Mouse (Mus musculus): ENCODE results near the gene Esrrg.
A peak's percentile ranks its signal among the peaks of the same experiment; 100 is the strongest.

The Esrrg gene

DNA sequence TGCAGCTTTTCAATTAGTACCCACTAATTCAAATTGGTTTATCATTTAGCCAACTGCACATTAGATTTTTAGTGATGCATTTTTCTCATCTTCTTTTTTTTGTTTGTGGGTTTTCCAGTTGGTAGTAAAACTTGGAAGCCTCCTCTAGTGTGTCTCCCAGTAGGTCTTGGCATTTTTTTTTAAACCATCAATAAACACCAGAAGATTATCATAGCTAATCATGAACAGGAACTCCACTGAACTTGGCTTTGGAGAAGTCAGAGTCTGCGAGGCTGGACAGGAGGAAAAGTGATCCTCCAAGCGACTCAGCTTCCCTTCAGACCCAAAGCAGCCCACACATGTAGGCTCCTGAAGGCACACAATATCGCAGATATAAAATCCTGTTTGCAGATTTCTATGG lies 155.2 kb downstream of the Esrrg start:
- no peak for DNase-seq (ENCODE audit: inconsistent age in 2 of 2, low spot score in 1 of 2)

DNA sequence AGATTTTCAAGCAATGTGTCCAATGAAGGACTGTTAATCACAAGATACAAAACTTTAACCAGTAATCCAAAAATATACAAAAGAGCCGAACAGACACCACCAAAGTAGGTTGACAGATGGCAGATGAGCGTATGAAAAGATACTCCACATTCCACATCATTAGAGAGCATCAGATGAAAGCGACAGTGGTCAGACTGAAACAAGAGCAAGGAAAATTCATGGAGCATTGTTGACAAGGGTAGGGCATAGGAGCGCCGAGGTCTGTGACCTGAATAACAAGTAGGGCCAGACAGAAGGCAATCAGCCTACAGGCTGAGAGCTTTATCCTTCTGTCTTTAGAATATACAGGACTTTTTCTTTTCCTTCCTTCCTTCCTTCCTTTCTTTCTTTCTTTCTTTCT lies 157.0 kb downstream of the Esrrg start:
- no peak for DNase-seq (ENCODE audit: inconsistent age in 2 of 2, low spot score in 1 of 2)

DNA sequence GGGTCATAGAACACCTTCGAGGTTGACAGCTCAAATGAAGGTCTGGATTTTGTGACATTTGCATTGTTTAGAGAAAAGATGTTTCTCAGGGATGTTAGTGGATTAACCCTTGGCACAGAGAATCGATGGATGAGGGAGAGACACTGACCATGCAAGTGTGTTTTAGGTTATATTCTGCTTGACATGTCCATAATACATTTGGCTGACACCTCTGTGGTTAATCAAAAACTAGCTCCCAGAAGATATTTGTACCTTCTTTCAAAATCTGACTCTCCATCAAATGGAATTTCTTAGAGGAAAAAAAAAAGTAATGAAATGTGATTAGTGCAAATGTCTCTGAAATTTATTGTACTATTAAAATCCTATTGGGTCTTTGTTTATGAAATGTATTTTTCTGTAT lies 158.8 kb downstream of the Esrrg start:
- DNase-seq (ENCODE audit: inconsistent age in 2 of 2, low spot score in 1 of 2): no peak

DNA sequence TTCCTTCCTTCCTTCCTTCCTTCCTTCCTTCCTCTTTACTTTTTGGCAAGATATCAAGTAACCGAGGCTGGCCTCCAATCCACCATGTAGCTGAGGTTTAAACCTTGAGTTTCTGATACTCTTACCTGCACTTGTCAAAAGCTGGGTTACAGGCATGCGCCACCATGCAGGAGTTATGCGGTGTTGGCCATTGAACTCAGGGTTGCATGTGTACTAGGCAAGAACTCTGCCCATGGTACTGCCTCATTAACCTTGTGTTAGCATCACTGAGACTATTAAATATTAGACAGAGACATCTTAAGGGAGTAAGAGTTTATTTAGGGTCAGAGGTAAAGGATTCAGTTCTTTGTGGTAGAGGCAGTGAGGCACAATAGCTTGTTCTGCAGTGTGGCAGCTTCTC lies 161.6 kb downstream of the Esrrg start:
- DNase-seq (ENCODE audit: inconsistent age in 2 of 2, low spot score in 1 of 2): no peak

DNA sequence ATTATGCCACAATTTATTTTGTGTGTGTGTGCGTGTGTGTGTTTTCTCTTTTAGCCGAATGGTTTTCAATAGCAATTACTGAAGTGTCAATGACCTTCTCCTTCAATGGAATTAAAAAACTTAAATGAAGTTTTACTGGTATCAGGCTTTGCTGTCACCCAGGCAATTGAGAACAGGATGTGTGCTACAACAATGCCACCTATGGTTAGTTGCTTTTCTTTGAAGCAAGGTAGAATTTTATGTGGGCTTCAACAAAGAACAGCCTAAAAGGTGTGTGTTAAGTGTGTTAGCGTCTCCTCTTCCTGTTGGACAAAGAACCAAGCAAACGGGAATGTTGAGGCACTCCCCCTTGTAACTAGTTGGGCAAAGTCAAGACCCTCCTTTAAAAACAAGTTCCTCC lies 162.5 kb downstream of the Esrrg start:
- no peak for DNase-seq (ENCODE audit: inconsistent age in 2 of 2, low spot score in 1 of 2)

DNA sequence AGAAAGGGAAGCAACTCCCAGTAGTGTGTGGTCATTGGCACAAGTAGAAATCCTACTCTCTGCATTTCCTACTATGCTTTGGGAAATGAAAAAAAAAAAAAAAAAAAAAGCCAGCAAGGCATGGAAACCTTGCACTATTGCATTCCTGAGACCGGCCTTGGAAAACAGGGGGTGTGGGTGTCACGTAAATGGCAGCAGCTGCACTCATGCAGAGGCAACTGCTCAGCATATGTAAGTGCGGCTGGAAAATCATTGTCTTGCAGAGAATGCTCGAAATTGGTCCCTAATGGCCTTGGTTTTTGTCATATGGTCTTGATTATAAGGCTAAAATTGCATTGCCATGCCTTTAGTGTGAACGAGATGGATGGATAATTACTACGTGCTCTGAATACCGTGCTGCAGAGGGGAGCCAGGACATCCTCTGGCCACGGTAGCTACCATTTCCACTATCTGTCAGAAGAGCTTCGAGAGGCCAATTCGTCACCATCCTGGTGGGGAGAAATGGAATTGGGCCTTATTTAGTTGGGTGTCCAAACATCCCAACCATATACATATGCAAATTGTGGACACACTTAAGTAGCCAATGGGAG lies 171.1 kb downstream of the Esrrg start:
- DNase-seq (ENCODE audit: inconsistent age in 2 of 2, low spot score in 1 of 2): no peak

DNA sequence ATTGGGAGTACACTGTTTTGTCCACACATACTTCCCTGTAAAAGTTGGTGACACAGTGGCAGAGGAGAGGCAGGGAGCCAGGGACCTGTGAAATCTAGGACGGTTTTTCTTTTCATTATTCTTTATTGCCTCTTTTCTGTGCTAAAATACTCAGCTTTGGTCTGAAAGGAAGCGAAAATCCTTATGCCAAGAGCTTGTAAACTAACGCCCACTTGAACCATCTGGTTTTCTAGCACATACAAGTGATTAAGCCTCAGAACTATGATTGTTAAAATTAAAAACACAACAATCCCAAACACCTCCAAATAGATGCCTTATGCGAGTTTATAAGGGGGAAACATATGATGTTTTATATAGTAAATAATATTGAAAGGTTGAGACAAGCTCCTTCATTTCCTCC lies 176.6 kb downstream of the Esrrg start:
- no peak for DNase-seq (ENCODE audit: inconsistent age in 2 of 2, low spot score in 1 of 2)

DNA sequence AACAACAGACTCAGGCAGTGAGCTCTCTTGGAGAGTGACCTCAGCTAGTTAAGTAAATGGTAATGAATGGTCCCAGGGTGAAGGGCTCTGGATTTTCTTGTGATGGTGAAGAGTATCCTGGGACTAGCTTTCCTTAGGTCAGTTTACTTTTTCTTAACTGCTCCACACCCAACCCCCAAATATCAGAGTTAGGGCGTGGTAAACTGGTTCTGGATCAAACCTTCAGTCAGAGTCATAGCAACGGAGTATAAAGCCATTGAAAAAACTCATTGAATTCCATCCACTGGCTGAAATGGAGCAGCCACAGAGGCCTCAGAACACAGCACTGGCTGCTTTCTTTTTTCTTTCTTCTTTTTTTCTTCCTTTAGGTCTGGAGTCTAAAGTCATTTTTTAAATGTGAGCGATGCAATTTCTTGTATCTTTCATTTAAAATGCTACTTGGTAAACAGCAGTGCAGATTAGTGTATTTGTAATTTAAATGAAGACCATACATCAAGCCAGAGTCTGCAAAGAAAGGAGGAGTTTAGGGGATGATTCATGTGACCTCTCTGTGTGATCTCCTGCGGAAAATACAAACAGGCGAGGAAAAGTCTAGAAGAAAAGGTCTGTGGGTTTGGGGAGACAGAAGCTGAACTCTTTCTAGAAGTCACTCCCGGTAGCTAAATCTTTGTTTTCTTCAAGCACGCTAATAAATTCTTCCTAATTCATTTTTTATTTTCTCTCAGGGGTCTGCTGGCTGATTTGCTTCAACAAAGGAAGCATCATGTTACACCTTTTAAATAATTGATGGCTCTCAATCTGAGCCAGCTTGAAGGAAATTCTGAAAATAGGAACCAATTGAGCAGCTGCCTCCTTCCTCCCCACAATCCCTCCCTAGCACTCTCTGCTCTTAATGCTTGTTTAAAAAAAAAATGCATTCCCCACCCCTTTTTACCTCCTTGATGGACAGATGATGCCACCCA lies 178.7 kb downstream of the Esrrg start:
- DNase-seq (ENCODE audit: inconsistent age in 2 of 2, low spot score in 1 of 2): peak in 1 of 2 experiments; percentile 44

DNA sequence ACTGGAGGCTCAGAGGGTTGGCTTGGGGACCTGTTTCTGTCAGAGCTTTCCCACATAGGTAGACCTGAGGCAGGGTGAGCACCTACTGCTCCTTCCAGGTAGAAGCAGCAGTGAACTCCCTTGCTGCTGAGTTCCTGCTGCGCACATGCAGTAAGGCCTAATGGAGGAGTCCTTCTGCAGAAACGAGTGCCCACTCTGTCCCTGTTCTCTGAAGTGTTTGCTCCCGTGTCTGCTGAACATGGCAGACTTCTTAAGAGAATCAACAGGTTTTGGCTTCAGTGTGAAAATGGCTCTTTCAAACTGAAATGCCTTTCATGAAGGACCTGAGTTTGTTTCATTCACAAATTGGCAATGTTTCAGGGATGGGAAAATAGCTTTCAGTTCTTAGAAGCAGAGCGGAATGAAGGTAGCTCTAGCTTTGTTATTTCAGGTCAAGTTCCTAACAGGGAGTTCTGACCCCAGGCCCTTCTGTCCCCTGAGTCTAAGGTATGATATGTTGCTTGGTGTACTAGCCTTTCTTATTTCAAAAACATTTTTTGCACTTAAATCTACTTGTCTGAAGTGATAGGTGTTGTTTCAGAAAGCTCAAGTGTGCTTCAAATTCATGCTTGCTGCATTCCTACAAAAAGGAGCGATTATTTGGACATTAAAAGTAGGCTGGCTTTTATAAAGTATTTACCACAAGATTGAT lies 185.8 kb downstream of the Esrrg start:
- DNase-seq (ENCODE audit: inconsistent age in 2 of 2, low spot score in 1 of 2): no peak

DNA sequence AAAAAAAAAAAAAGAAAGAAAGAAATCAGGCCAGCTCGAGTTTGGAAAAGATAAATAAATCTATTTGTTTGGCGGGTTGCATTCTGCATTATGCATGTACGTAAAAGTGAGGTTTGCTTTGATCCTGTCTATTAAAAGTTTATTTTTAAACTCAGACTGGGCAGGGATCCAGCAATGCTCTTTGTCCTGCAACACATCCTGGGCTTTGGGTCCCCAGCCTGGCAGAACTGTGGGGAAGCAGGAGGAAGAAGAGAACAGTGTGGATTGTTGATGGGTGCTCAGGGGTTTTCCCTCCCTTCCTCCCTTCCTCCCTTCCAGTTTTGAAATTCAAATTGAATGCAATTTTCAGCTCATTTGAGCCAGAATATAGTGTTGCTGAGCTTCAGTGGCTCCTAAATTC lies 187.0 kb downstream of the Esrrg start:
- peak; percentile 22 to 68 for DNase-seq (ENCODE audit: inconsistent age in 2 of 2, low spot score in 1 of 2)

DNA sequence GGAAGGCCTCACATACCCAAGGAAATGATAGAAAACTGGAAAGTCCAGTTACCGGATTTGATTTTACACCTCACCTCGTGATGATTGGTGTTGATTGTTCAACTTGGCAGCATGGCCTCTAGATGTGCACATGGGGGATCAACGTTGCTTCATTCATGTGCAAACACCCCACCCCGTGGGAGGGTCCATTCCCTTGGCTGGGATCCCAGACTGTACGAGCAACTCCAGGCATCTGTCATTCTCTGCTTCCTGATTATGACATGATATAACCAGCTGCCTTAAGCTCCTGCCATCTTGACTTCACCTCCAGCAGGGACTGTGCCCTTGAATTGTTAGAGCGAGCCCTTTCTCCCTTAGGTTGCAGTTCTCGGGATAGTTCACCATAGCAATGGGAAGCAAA lies 190.7 kb downstream of the Esrrg start:
- peak in 1 of 2 experiments; percentile 38 for DNase-seq (ENCODE audit: inconsistent age in 2 of 2, low spot score in 1 of 2)

DNA sequence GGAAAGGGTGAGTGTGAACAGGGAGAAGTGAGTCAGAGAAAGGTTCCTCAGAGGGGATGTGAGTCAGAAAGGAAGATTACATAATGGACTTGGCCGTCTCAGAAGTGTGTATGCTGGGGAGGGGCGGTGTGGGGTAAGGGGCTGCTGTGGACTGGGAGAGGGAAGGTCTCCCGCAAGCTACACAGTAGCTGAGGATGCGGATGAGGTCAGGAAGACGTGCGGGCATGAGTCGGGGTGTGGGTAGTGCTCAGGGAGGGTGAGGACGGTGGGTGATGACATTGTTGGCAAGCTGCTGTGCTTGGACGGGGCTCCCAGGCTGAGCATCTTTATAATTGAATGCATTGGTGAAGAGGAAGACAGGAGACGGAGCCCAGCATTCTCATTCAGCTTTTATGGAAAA lies 192.2 kb downstream of the Esrrg start:
- DNase-seq (ENCODE audit: inconsistent age in 2 of 2, low spot score in 1 of 2): peak; percentile 52 to 87

DNA sequence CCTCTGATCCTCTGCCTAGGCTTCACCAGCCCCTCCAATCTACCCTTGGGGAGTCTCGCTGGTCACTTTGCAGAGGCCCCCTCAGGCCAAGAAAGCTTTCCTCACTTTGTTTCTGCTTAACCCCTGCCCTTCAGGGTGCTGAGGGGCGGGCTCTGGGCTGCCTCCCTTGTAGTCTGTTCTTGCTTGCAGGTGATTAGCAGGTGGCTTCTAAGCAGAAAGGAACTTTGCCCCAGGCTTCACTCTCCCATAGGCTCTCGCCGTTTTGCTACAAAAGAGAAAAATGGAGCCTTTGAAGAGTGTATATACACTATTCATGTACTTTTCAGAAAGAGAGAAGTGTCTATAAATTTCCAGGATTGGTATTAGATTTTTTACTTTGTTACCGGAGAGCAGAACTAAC lies 195.0 kb downstream of the Esrrg start:
- no peak for DNase-seq (ENCODE audit: inconsistent age in 2 of 2, low spot score in 1 of 2)

DNA sequence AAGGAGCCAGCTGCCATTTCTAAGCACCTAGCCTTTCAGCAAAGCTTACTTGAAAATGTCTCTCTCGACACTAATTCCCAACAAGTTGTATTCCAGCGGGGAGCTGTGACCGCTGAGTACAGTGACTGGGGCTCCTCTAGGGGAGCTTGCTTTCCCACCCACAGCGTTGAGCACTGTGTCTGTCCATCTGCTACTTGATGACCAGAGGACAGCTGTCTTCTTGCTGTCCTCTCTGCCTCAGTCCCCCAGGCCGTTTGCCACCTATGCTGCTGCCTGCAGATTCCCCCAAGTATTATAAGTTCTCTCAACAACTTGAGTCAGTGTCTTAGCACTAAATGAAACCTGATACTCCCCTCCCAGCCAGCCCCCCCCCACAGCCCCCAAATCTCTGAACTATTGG lies 195.4 kb downstream of the Esrrg start:
- DNase-seq (ENCODE audit: inconsistent age in 2 of 2, low spot score in 1 of 2): no peak

DNA sequence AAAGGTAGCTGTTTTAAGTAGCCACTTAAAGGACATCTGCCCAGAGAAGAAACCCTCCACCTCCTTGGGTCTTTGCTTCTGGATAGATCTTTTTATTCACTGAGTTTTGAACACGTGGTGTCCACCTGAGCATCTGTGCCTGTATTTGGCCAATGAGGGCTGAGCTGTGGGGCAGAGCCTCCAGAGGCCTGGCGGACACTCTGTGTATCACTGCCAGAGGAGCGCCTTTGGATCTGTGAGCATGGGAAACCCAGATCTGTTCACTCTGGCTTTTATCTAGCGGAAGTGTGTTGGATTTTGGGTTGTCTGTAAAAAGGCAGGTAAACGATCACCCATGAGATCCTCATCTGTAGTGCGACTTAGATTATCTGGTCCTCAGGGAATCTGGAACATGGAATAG lies 196.4 kb downstream of the Esrrg start:
- no peak for DNase-seq (ENCODE audit: inconsistent age in 2 of 2, low spot score in 1 of 2)

DNA sequence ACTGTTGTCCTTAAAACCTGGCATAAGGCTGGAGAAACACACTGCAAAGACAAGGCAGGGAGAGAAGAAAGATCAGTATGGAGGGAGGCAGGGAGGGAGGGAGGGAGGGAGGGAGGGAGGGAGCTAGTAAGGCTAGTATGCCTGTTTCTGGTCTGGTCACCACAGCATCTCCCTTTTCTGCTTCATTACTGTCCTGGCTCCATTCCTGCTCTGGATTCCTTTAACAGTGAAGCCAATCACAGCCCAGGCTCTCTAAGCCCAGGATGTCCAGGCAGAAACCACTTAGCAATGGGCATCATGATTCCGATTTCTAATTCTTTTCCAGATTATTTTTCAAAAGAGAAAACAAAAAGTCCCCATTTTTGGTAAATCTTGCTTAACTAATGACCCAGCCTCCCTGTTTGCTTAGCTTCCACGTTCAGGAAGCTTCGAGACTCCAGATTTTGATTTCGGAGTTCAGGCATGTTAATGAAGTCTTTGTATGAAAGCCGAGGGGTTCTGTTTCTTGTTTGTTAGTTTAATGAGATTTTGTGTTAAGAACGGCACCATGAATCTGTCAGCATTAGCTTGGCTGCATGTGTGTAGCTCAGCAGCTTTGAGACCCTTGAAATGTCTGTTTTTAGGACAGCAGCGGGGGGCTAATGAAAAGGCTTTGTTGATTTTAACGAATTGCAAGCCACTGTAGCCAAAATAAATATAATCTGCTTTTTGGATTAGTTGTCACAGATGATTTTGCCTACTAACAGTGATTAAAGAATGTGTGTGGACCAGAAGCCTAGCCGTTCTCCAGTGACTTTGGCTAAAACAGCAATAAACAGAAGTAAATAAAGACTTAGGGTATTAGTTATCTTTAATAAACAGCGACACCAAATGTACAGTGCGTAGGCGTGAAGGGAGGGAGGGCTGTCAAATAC lies 199.1 kb downstream of the Esrrg start:
- no peak for DNase-seq (ENCODE audit: inconsistent age in 2 of 2, low spot score in 1 of 2)

DNA sequence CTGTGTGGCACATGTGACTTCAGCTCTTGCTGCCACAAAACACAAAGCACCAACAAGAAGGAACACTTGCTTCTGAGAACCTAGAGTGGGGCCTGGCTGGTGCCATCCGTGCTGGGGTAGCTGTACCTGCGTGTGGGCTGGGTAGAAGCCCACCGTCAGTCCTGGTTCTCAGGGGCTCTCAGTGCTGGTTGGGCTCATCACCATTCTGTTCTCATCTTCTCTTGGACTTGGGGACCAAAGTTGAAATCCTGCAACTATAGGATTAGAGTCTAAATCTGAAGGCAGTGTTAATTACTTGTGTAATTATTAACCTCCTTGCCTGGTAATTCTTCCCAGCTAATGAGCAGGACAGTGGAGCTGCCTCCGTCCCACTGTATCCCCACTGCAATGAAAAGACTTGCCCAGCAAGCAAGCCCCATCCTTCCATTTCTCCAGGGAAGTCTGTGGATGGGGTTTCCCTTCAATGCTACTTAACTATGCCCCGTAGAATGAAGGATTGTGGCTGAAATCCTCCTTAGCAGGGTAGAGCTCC lies 199.9 kb downstream of the Esrrg start:
- no peak for DNase-seq (ENCODE audit: inconsistent age in 2 of 2, low spot score in 1 of 2)

DNA sequence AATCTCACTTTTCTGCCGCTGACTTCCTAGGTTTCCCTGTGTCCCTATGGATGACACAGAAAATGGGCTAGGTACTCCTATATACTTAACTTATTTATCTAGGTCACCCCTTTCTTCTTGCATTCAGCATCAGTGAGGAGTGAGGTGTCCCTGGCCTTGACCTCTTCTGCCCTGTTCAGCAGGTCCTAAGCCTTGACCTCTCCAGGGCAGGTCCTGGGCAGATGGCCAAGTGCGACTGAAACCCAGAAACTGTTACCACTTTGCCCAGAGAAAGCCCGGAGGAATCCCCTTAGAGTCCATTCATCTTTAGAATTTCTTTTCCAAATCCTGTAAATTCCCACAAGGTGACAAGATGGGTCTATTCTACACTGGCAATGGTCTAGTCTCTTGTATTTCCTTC lies 201.0 kb downstream of the Esrrg start:
- peak; percentile 70 to 78 for DNase-seq (ENCODE audit: inconsistent age in 2 of 2, low spot score in 1 of 2)

DNA sequence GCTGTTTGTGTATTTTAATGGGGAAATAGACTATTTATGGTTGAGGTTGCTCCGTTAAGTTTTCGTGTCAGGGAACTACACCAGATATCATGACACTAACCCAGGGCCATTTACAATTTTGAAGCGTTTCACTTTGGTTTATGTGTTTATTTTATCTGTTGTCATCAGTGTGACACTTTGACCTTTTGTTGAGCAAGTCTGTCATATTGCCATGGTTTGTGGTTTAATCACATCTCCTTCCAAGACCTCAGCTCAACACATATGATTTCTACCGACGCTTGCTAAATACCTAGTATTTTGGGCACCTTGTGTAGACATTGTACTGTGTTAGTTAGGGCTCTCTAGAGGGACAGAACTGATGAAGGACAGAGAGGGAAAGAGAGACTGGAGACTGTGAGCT lies 210.8 kb downstream of the Esrrg start:
- peak in 1 of 2 experiments; percentile 53 for DNase-seq (ENCODE audit: inconsistent age in 2 of 2, low spot score in 1 of 2)

DNA sequence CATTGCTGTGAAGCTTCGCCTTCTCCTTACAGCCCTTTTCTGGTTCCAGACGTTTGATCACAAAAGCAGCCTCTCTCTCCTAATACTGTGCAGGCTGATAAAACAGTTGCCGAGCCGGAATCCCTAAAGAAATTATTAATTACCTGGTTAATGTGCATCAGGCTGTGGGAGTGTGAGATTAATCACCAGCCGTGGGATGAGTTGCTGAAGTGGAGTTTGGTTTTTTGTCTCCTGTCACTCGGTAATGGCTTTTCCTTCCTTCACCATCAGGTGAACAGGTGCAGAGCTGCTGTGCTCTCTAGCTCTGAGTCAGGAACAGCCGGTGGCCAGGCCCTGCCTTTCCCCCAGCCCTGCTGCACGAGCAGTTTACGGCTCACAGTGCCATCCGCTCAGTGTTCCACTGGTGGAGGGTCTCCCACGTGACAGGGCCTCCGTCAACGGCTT lies 212.8 kb downstream of the Esrrg start:
- no peak for DNase-seq (ENCODE audit: inconsistent age in 2 of 2, low spot score in 1 of 2)

DNA sequence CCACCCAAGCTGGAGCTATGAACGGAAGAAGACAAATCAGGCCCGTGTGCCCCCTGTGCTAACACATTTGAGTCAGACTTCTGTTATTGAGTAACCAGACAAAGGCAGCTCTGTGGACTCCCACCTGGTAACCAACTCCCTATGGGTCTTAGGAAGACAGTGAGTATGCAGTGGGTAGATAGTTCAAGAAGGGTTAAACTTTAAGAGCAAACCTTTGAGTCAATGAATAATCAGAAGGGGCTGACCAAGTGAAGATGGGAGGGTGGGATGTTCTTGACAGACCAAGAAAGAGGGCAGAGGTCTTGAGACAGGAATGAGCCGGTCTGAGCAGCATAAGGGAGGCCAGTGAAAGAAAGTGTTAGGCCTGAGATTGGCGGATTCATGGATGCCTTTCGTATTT lies 214.8 kb downstream of the Esrrg start:
- DNase-seq (ENCODE audit: inconsistent age in 2 of 2, low spot score in 1 of 2): no peak
